Mouse (Mus musculus): ENCODE results near the gene Marveld1. TPM values are rescaled to one million over a fixed set of nuclear protein-coding genes. Genes with fewer than 3 reads are reported as not detected.

Gene Marveld1
- total and polyA plus RNA-seq, 3 experiments, result 0.11 TPM; not detected in 2

DNA sequence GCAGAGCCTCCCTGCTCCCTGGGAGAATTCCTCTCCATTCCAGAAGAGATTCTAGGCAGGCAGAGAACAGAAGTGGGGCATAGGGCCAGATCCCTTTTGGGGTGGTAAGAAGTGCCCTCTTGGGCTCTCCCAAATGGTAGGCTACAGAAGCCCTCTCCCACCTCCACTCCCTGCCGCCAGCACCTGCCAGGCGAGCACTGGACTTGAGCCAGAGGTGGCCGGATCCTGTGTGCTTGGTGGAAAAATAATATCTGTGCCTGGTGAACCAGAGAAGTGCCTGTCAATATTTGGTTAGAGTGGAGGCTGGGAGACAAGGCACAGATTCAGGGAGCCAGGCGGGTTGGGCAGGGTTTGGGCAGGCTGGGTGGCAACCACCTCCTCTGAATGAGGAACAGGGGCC, 49.2 kb downstream of the Marveld1 start:
- Histone ChIP-seq H3K9me3 (replicated peaks) (no peaks in the 10 kb centered on the region), H3K4me1 (ENCODE audit: insufficient read depth, low read depth, low read length) (peaks cover 5% of the 10 kb centered on the region; the same call in 1 of the 2 replicates), H3K4me3 (ENCODE audit: low read depth, low read length) (no peak overlapping the region), H3K27me3 (ENCODE audit: insufficient read depth, low read length) (peaks cover 27% of the 10 kb centered on the region), H3K36me3 (replicated peaks) (peaks cover 26% of the 10 kb centered on the region)
- no peak for ATAC-seq (ENCODE audit: extremely low read depth, insufficient number of reproducible peaks, low FRiP score, poor library complexity, severe bottlenecking)
- no peak for TF ChIP-seq GATA2 (IDR thresholded peaks at IDR 0.05; ENCODE audit: borderline replicate concordance, low read depth, low read length)
- TF ChIP-seq CTCF (IDR thresholded peaks at IDR 0.05; ENCODE audit: low read depth, low read length), result no peak
- TF ChIP-seq GATA1 (IDR thresholded peaks at IDR 0.05; ENCODE audit: borderline replicate concordance, low read length), result no peak
- no peak for TF ChIP-seq TAL1 (conservative IDR thresholded peaks at IDR 0.05; ENCODE audit: low read depth, low read length)
- TF ChIP-seq POLR2AphosphoS5 (IDR thresholded peaks at IDR 0.05; ENCODE audit: insufficient replicate concordance, low read depth, low read length), result no peak
- DNase-seq (ENCODE audit: low spot score), result no peak

DNA sequence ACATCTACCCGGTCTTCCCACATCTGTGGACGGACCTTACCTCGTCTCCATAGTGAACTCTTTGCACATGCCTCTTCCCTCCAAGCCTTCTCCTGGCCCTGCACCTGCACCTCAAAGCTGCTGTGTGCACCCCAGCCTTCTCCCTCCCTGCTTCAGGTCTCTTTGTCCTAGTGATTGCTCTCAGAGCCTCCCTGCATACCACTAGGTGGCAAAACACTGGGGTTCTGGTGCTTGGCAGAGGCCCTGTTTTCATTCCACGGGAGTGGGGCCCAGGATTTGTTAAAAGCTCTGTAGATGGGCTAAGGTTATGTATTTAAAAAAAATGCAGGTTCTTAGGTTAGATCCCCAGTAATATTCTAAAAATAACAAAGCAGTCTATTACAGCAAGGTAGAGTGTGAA, 49.9 kb downstream of the Marveld1 start:
- TF ChIP-seq CTCF (IDR thresholded peaks at IDR 0.05; ENCODE audit: low read depth, low read length), result no peak
- TF ChIP-seq GATA1 (IDR thresholded peaks at IDR 0.05; ENCODE audit: borderline replicate concordance, low read length), result no peak
- no peak for TF ChIP-seq TAL1 (conservative IDR thresholded peaks at IDR 0.05; ENCODE audit: low read depth, low read length)
- no peak for TF ChIP-seq POLR2AphosphoS5 (IDR thresholded peaks at IDR 0.05; ENCODE audit: insufficient replicate concordance, low read depth, low read length)
- no peak for TF ChIP-seq GATA2 (IDR thresholded peaks at IDR 0.05; ENCODE audit: borderline replicate concordance, low read depth, low read length)
- ATAC-seq (ENCODE audit: extremely low read depth, insufficient number of reproducible peaks, low FRiP score, poor library complexity, severe bottlenecking) (no peak), DNase-seq (ENCODE audit: low spot score) (no peak)
- Histone ChIP-seq H3K9me3 (replicated peaks) (no peaks in the 10 kb centered on the region), H3K4me3 (ENCODE audit: low read depth, low read length) (no peak overlapping the region), H3K4me1 (ENCODE audit: insufficient read depth, low read depth, low read length) (peaks cover 5% of the 10 kb centered on the region; the same call in 1 of the 2 replicates), H3K27me3 (ENCODE audit: insufficient read depth, low read length) (peaks cover 34% of the 10 kb centered on the region), H3K36me3 (replicated peaks) (peaks cover 19% of the 10 kb centered on the region)

DNA sequence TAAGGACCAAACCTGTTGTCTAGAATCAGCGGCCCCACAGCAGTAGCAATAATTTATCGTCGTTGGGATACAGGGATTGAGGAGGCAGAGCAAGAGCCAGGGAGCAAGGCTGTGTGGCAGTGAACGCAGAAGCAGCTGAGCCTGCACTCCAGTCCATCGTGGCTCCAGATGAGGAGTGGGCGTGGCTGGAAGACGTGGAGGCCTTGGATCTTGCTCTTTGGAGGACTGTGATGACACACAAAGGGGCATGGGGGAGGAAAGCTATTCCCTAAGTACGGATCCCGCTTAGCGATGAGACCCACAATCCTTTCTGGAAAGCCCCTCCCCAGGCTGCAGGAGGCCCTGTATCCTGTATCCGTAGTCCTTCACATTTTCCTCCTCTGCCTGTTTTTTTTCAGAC, 50.8 kb downstream of the Marveld1 start:
- DNase-seq (ENCODE audit: low spot score), result no peak
- Histone ChIP-seq H3K9me3 (replicated peaks) (no peaks in the 10 kb centered on the region), H3K27me3 (ENCODE audit: insufficient read depth, low read length) (peaks cover 37% of the 10 kb centered on the region), H3K4me1 (ENCODE audit: insufficient read depth, low read depth, low read length) (peaks cover 5% of the 10 kb centered on the region; the same call in 1 of the 2 replicates), H3K4me3 (ENCODE audit: low read depth, low read length) (no peak overlapping the region), H3K36me3 (replicated peaks) (peaks cover 10% of the 10 kb centered on the region)
- no peak for ATAC-seq (ENCODE audit: extremely low read depth, insufficient number of reproducible peaks, low FRiP score, poor library complexity, severe bottlenecking)
- TF ChIP-seq TAL1 (conservative IDR thresholded peaks at IDR 0.05; ENCODE audit: low read depth, low read length), result no peak
- TF ChIP-seq GATA1 (IDR thresholded peaks at IDR 0.05; ENCODE audit: borderline replicate concordance, low read length), result no peak
- no peak for TF ChIP-seq CTCF (IDR thresholded peaks at IDR 0.05; ENCODE audit: low read depth, low read length)
- no peak for TF ChIP-seq GATA2 (IDR thresholded peaks at IDR 0.05; ENCODE audit: borderline replicate concordance, low read depth, low read length)
- no peak for TF ChIP-seq POLR2AphosphoS5 (IDR thresholded peaks at IDR 0.05; ENCODE audit: insufficient replicate concordance, low read depth, low read length)

Other genes with a start within 250 kb of the Marveld1 start
- 910 and 922 TPM in 2 replicates for gene Pgam1, start 235.5 kb upstream of the Marveld1 start, total RNA-seq (2014; fragmentation: Nextera tagmentation)
- 501 and 541 TPM in 2 replicates for gene Pgam1, start 235.5 kb upstream of the Marveld1 start, total RNA-seq (2017)
- 573 and 600 TPM in 2 replicates for gene Pgam1, start 235.5 kb upstream of the Marveld1 start, polyA plus RNA-seq (2012)
- 81.0 and 95.9 TPM in 2 replicates for gene Exosc1, start 214.0 kb upstream of the Marveld1 start, total RNA-seq (2014; fragmentation: Nextera tagmentation)
- 50.2 and 52.2 TPM in 2 replicates for gene Exosc1, start 214.0 kb upstream of the Marveld1 start, total RNA-seq (2017)
- 20.3 and 29.3 TPM in 2 replicates for gene Exosc1, start 214.0 kb upstream of the Marveld1 start, polyA plus RNA-seq (2012)
- gene Zdhhc16, start 213.9 kb upstream of the Marveld1 start, total RNA-seq (2014; fragmentation: Nextera tagmentation), result 36.7 and 45.4 TPM in 2 replicates
- gene Zdhhc16, start 213.9 kb upstream of the Marveld1 start, total RNA-seq (2017), result 27.8 and 29.7 TPM in 2 replicates
- gene Zdhhc16, start 213.9 kb upstream of the Marveld1 start, polyA plus RNA-seq (2012), result 25.6 and 34.0 TPM in 2 replicates
- gene Mms19, start 166.2 kb upstream of the Marveld1 start, total RNA-seq (2014; fragmentation: Nextera tagmentation), result 27.5 and 39.4 TPM in 2 replicates
- 26.2 and 31.7 TPM in 2 replicates for gene Mms19, start 166.2 kb upstream of the Marveld1 start, total RNA-seq (2017)
- gene Mms19, start 166.2 kb upstream of the Marveld1 start, polyA plus RNA-seq (2012), result 16.1 and 17.4 TPM in 2 replicates
- gene Ubtd1, start 165.6 kb upstream of the Marveld1 start, total RNA-seq (2014; fragmentation: Nextera tagmentation), result 2.6 and 19.9 TPM in 2 replicates
- 4.8 and 7.7 TPM in 2 replicates for gene Ubtd1, start 165.6 kb upstream of the Marveld1 start, total RNA-seq (2017)
- gene Ubtd1, start 165.6 kb upstream of the Marveld1 start, polyA plus RNA-seq (2012), result 4.0 and 4.2 TPM in 2 replicates
- not detected in 2 replicates for gene Ankrd2, start 111.4 kb upstream of the Marveld1 start, total RNA-seq (2014; fragmentation: Nextera tagmentation)
- 0.23 TPM in 1 of 2 replicates, not detected in the other for gene Ankrd2, start 111.4 kb upstream of the Marveld1 start, total RNA-seq (2017)
- gene Ankrd2, start 111.4 kb upstream of the Marveld1 start, polyA plus RNA-seq (2012), result not detected in 2 replicates
- not detected in 2 replicates for gene Hoga1, start 101.8 kb upstream of the Marveld1 start, total RNA-seq (2014; fragmentation: Nextera tagmentation)
- not detected in 2 replicates for gene Hoga1, start 101.8 kb upstream of the Marveld1 start, total RNA-seq (2017)
- not detected in 2 replicates for gene Hoga1, start 101.8 kb upstream of the Marveld1 start, polyA plus RNA-seq (2012)
- not detected in 2 replicates for gene 4933411K16Rik, start 95.2 kb upstream of the Marveld1 start, total RNA-seq (2014; fragmentation: Nextera tagmentation)
- gene 4933411K16Rik, start 95.2 kb upstream of the Marveld1 start, total RNA-seq (2017), result not detected in 2 replicates
- gene 4933411K16Rik, start 95.2 kb upstream of the Marveld1 start, polyA plus RNA-seq (2012), result not detected in 2 replicates
- not detected in 2 replicates for gene Morn4, start 61.0 kb upstream of the Marveld1 start, total RNA-seq (2014; fragmentation: Nextera tagmentation)
- 0.27 and 0.29 TPM in 2 replicates for gene Morn4, start 61.0 kb upstream of the Marveld1 start, total RNA-seq (2017)
- 0.23 and 0.35 TPM in 2 replicates for gene Morn4, start 61.0 kb upstream of the Marveld1 start, polyA plus RNA-seq (2012)
- gene Pi4k2a, start 56.9 kb upstream of the Marveld1 start, total RNA-seq (2014; fragmentation: Nextera tagmentation), result 8.5 and 10.7 TPM in 2 replicates
- 5.5 and 6.3 TPM in 2 replicates for gene Pi4k2a, start 56.9 kb upstream of the Marveld1 start, total RNA-seq (2017)
- 13.8 and 14.5 TPM in 2 replicates for gene Pi4k2a, start 56.9 kb upstream of the Marveld1 start, polyA plus RNA-seq (2012)
- 2.8 and 5.1 TPM in 2 replicates for gene Avpi1, start 18.3 kb upstream of the Marveld1 start, total RNA-seq (2014; fragmentation: Nextera tagmentation)
- gene Avpi1, start 18.3 kb upstream of the Marveld1 start, total RNA-seq (2017), result 2.2 and 5.2 TPM in 2 replicates
- gene Avpi1, start 18.3 kb upstream of the Marveld1 start, polyA plus RNA-seq (2012), result 12.6 and 15.2 TPM in 2 replicates
- 17.2 and 17.6 TPM in 2 replicates for gene Zfyve27, start 16.6 kb downstream of the Marveld1 start, total RNA-seq (2014; fragmentation: Nextera tagmentation)
- gene Zfyve27, start 16.6 kb downstream of the Marveld1 start, total RNA-seq (2017), result 16.9 and 19.9 TPM in 2 replicates
- gene Zfyve27, start 16.6 kb downstream of the Marveld1 start, polyA plus RNA-seq (2012), result 12.9 and 14.7 TPM in 2 replicates
- not detected in 2 replicates for gene Sfrp5, start 54.9 kb downstream of the Marveld1 start, total RNA-seq (2014; fragmentation: Nextera tagmentation)
- not detected in 2 replicates for gene Sfrp5, start 54.9 kb downstream of the Marveld1 start, total RNA-seq (2017)
- gene Sfrp5, start 54.9 kb downstream of the Marveld1 start, polyA plus RNA-seq (2012), result not detected in 2 replicates
- not detected in 2 replicates for gene Golga7b, start 100.2 kb downstream of the Marveld1 start, total RNA-seq (2014; fragmentation: Nextera tagmentation)
- gene Golga7b, start 100.2 kb downstream of the Marveld1 start, total RNA-seq (2017), result 0.11 TPM in 1 of 2 replicates, not detected in the other
- not detected in 2 replicates for gene Golga7b, start 100.2 kb downstream of the Marveld1 start, polyA plus RNA-seq (2012)

Measured in G1E (cell line).